ENCODE assay signal across 8 mouse cellular contexts in the genomic region with DNA sequence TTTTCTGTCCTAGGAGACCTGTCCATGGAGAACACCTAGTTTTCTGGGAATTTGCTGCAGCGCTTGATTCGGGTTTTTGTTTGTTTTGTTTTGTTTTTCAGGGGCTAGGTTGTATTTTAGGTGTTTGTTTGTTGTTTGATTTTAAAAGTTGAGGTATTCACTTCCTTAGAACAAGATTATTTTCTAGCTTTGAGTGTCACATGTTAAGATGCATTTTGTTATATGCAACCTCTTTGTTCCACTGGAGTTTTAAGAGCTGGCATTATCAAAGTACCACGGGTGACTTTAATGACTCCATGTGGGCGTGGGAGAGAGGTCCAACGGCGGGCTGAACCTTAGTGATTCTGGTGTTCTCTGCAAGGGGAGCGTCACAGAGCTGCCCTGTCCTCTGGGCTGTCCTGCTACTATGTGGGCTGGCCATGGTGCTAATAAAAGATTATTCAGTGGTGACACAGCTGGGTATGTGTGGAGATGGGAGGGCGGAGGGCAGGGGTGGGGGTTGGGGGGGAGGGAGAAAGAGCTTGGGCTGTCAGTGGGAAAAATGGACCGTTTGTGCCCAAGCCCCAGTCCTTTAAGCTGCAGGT. TPM values are rescaled to one million over a fixed set of nuclear protein-coding genes. Genes with fewer than 3 reads are reported as not detected.
A peak's percentile ranks its signal among the peaks of the same experiment; 100 is the strongest.
DNase-seq lines count a peak whose midpoint lies in the region; ATAC-seq and TF ChIP-seq lines count a peak whose summit lies in the region.

No protein-coding gene starts in this region.

- H3K79me2 ChIP-seq in macrophage (ENCODE audit: inconsistent target) = no peaks in the 10 kb centered on the region

- TF ChIP-seq CTCF in hindbrain, postnatal 0 days (IDR thresholded peaks at IDR 0.05; ENCODE audit: low read depth) = no peak

- H3K27ac ChIP-seq in hindbrain, postnatal 0 days = peak overlapping the region; percentile 33; the same call in 1 of the 2 replicates
- H3K27ac ChIP-seq in macrophage = no peak overlapping the region

- H3K27me3 ChIP-seq in hindbrain, postnatal 0 days (ENCODE audit: insufficient read depth, low read length) = no peaks in the 10 kb centered on the region

- peak; percentile 77 for ATAC-seq in frontal cortex, adult (ENCODE audit: low TSS enrichment)
- ATAC-seq in hindbrain, postnatal 0 days = peak; percentile 81
- ATAC-seq in inflammation-experienced regulatory T-cells, adult 6 months = no peak

- WGBS in hindbrain, postnatal 0 days = 9% methylated on average over 9 of the region's 9 CpGs
- WGBS in macrophage (ENCODE audit: missing documents) = 11% methylated on average over 9 of the region's 9 CpGs

- no peaks in the 10 kb centered on the region for H3K36me3 ChIP-seq in hindbrain, postnatal 0 days (ENCODE audit: insufficient read depth, low read length)
- no peaks in the 10 kb centered on the region for H3K36me3 ChIP-seq in macrophage (ENCODE audit: inconsistent target)

- no peak for DNase-seq in frontal cortex, postnatal 25 days (ENCODE audit: low spot score in 2 of 2)
- DNase-seq in right cerebral cortex, postnatal 10 days (ENCODE audit: low spot score in 2 of 2) = peak; percentile 34 to 49
- no peak for DNase-seq in right cerebral cortex, postnatal 4 days
- peak; percentile 28 for DNase-seq in hindbrain, postnatal 0 days (ENCODE audit: low spot score)
- DNase-seq in urinary bladder, postnatal 10 days (ENCODE audit: low spot score) = no peak

- H3K4me3 ChIP-seq in hindbrain, postnatal 0 days (ENCODE audit: low read length) = peak overlapping the region; percentile 47
- H3K4me3 ChIP-seq in macrophage (ENCODE audit: inconsistent target) = peak overlapping the region; percentile 2; the same call in 1 of the 2 replicates

- H3K9me3 ChIP-seq in hindbrain, postnatal 0 days (ENCODE audit: low read length) = no peaks in the 10 kb centered on the region

- peak overlapping the region; percentile 74 for H3K4me2 ChIP-seq in hindbrain, postnatal 0 days (ENCODE audit: low read depth, low read length)

- no peaks in the 10 kb centered on the region for H3K4me1 ChIP-seq in hindbrain, postnatal 0 days (ENCODE audit: insufficient read depth, low read length)

- no peak overlapping the region for H3K9ac ChIP-seq in hindbrain, postnatal 0 days (replicated peaks; ENCODE audit: low read length)

RNA-seq across cellular contexts. Expression of gene Prkcq, which starts 1.0 kb away (rescaled TPM):
- 12.9 and 13.5 TPM in 2 replicates for total RNA-seq in hindbrain, postnatal 0 days (2014; rRNA removed)
- 14.8 and 18.1 TPM in 2 replicates for polyA plus RNA-seq in hindbrain, postnatal 0 days (2015; fragmentation: Nextera tagmentation; extraction: Ambion mirVana)
- total RNA-seq in macrophage (2018; cell fraction: chromatin; rRNA removed) = 1 to 10 TPM in 1 of 26 experiments, under 1 TPM in 8, not detected in 17; 0.16 to 1.3 (median 0.40) TPM
- total RNA-seq in macrophage (2018; cell fraction: cytosol; rRNA removed) = under 1 TPM in 23 of 26 experiments, not detected in 3; 0.03 to 0.22 (median 0.09) TPM
- under 1 TPM in 15 of 26 experiments, not detected in 11; 0.13 to 0.65 (median 0.22) TPM for total RNA-seq in macrophage (2018; cell fraction: nucleus; rRNA removed)
- polyA plus RNA-seq in macrophage (2018) = 0.09 to 0.27 TPM (median 0.14 TPM) in 3 replicates
- polyA plus RNA-seq in inflammation-experienced regulatory T-cells, adult 6 months (2017; shearing (Covaris generic)) = 100 to 1,000 TPM in 1 of 3 experiments, 10 to 100 TPM in 2; 86.5 to 144 (median 99.9) TPM

Comparison
In these comparisons a context has a peak if more than half of its experiments do, and no peak if none do; other contexts are left out.
1. DNase-seq: peak in right cerebral cortex, postnatal 10 days (2 of 2) and hindbrain, postnatal 0 days (single experiment); none in frontal cortex, postnatal 25 days (0 of 2), right cerebral cortex, postnatal 4 days (single experiment) and urinary bladder, postnatal 10 days (single experiment).
2. RNA of gene Prkcq, which starts 1.0 kb away (polyA plus RNA-seq): 86.5 to 144 TPM in inflammation-experienced regulatory T-cells, adult 6 months and 14.8 to 18.1 TPM in hindbrain, postnatal 0 days; 0.09 to 0.27 TPM in macrophage; every median in the first group is over 10 times any median in the second.